Mouse (Mus musculus) cerebellum, postnatal 10 days (tissue): ENCODE measurements around the gene Acrbp.

ENCODE experiments used
- DNase-seq, 2 experiments: peaks; one replicate each; pipeline ENCODE4 v3.0.0; 2021; ENCODE audit warnings: mixed read lengths in 2 of 2

Acrbp gene

DNA sequence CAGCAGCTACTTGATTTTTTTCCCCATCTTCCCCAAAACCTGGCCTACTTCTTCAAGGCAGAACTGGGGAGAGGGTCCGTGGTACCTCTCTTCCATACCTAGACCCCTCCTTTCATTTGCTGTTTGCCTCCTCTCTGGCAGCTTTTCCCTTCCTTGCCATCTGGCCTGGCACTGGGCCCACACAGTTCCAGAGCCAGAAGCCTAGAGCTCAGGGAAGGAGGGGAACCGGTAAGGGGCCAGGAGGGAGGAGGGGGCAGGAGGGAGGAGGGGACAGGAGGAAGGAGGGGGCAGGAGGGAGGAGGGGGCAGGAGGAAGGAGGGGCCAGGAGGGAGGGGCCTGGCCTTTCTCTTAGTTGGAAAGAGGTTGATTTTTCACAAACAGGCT, 22.4 kb downstream of the Acrbp start:
- peak; percentile 99 for DNase-seq

DNA sequence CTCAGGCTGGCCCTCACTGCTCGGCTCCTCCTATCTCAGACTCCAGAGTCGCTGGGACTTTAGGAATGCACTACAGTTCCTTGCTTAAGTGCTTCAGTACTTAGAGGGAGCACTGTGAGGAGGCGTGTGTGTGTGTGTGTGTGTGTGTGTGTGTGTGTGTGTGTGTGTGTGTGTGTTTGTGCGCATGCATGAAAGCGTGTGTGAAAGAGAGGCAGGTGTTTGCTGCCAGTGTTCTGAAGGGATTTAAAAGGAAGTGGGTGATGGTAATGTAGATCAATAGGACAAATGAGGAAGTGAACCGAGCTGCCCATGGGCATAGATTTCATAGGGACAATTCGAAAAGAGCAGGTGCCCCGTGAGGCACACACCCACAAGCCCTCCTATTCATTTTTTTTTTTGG, 24.3 kb downstream of the Acrbp start:
- DNase-seq = no peak

DNA sequence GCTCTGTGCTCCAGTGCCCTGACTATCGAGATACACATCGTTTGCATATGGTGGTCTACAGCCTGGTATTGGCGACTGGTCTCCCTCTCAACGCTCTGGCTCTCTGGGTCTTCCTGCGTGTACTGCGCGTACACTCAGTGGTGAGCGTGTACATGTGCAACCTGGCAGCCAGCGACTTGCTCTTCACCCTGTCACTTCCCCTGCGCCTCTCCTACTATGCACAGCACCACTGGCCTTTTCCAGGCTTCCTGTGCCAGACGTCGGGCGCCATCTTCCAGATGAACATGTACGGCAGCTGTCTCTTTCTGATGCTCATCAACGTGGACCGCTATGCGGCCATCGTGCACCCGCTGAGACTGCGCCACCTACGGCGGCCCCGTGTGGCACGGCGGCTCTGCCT, 31.9 kb downstream of the Acrbp start:
- DNase-seq = no peak

DNA sequence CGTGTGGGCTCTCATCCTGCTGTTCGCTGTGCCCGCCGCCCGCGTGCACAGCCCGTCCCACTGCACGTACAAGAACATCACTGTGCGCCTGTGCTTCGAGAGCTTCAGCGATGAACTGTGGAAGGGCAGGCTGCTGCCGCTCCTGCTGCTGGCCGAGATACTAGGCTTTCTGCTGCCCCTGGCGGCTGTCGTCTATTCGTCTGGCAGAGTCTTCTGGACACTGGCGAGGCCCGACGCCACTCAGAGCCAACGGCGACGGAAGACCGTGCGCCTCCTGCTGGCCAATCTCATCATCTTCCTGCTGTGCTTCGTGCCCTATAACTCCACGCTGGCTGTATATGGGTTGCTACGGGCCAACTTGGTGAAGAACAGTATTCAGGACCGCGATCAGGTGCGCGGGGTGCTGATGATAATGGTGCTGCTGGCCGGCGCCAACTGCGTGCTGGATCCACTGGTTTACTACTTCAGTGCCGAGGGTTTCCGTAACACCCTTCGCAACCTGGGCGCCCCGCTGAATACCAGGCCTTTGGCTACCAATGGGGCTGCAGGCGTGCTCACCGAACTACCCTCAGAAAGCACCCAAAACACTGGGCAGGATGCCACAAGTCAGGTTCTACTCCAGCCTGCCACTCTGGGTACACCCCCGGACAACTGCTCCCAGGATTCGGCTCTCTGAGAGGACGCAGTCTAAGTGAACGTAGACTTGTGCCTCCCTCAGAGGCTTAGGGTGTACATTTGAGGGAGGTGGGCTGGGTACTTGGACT, 32.5 kb downstream of the Acrbp start:
- peak; percentile 97 to 98 for DNase-seq

DNA sequence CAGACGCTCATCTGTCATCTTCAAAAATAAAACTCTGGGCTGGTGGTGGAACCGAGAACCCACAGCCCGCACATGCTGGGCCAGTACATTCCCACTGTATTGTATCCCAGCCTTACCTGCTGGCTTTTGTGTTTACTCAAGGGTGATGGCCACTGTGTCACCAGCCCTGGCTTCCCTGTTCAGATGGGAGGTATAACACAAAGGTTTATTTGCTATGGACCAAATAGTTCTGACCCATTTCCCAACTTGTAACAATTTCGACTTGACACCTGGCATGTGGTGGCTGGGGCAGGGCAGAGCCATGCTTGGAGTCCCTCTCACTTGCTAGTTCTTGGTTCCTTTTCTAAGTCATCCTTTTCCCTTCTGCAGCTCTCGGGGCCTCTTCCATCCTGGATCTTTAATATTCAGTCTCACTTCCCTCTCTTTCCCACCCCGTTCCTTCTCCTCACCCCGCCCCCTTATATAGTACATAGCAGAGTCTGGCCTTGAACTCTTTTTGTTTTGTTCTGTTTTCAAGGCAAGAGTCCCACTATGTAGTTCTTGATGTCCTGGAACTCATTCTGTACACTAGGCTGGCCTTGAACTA, 33.4 kb downstream of the Acrbp start:
- DNase-seq = no peak

DNA sequence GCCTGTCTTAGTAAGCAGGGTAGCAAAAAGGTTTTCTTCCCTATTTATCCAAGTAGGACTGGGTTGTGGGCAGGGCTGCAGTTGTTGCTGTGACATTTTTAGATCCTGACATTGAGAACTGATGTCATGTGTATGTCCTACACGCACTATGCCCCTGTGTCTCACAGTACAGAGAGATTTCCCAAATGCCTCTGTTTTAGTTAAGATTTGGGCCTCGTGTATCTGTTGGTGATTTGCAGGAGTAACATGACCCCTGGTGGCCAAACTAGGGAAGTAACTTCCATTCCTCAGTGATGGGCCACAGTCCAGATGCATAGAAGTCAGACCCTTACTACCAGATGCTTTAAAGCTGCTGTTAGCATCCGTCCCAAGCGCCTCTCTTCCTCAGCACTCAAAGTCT, 34.9 kb downstream of the Acrbp start:
- DNase-seq = peak; percentile 82 to 87

DNA sequence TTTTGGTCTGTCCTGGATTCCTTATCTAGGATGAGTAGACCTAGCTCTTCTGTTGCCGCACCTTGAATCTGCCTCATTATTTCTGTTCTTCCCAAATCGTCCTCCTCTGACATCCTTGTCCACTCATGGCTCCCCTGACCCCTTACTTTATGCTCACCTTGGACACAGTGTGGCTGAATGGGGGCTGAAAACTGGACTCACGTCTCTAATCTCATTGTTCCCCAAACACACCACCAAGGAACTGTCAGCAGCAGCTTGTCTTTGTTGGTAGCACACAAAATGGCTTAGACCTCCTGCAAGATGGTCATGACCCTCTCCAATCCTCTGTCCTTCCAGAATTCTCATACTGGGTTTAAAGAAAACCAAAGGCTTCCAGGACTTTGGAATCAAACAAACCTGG, 38.4 kb downstream of the Acrbp start:
- DNase-seq = no peak

DNA sequence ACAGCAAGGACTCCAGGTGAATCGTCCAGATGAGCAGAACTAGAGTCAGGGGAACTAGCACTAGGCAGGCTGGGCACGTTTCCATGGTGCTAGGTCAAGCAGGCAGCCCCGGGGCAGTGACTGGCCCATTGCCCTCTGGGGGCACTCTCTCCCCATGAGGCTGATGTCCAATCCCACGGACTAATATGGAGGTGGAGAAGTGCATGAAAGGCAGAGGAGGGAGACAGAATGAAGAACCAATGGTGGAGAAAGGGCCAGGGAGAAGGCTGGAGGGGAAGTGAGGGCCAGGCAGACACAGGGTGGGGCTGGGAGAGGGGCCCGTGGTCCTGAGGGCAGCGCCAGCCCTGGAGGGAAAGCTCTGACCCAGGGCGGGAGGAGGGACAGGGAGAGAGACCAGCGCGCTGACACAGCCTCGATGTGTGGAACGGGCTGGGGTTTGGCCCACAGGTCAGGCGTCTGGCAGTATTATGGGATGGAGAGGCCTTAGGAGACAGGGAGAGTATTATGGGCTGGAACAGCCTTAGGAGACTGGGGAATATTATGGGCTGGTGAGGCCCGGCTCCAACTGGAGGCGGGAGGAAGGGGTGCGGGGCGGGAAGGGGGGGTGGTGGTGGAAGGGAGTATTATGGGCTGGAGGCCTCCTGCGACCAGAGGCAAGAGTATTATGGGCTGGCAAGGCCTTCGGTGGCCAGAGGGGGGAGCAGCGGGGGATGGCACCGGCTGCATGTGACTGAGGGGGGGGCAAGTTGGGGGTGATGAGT, 39.3 kb downstream of the Acrbp start:
- DNase-seq = peak; percentile 94 to 95

DNA sequence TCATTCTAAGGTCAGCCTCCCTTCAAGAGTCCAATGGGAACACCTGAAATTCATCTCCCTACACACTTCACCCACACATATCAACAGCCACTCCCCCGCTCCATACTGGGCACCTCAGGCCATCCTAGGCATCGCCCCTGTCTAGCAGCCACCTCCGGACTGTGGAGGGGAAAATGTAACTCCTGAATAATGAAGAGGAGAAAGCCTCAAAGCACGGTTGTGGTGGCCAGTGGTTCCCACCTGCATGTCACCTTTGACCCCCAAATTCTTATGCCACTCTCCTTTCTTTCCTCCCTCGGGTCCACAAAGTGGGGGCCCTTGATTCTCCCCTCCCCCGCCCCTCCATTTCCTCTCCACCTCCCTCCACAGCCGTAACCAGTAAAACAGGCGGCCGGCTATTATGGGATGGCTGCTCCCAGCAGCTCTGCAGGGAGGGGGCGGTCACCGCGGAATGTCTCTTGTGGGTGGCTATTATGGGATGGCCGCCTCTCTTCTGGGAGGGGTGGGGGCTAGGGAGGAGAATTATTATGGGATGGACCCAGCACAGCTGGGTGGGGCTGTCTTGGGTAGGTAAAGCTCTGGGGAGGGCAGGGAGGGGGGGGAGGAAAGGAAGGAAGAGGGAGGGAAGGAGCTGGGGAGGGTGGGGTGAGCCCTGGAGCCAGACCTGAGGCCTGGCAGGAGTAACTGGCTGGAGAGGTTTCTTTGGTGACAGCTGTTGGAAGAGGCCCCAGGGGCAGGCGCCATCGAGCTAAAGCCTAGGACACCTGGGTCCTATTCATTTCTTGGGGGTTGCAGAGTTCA, 40.2 kb downstream of the Acrbp start:
- DNase-seq = peak; percentile 84 to 90

DNA sequence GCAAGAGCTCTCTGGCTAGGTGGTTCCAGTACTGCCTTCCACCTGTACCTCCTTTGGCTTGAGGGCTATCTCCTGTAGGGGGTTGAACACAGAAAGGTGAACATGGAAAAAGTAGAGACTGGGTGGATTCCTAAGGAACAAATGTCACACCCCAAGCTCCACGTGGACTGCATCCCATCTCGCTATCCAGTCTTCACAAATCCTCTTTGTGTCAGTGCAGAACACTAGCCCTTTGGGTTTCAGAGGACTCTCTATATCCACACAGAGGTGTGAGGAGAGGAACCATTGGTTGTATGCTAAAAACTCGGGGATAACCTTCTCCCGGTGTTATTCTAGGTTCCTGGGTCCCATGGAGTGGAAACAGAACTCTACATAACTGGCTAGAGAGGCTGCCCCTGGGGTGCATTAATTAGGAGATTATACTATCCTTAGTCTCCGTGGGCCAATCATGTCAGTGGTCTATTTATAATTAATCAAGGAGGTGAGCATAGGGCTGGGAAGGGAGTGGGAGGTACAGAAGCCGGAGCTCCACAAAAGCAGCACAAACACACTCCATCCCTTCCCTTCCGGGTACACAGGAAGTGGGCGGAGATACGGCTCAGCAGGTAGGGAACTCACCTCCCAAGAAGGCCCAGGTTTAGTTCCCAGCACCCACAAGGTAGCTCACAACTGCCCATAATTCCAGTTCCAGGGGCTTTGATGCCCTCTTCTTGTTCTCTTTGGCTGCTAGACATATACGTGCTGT, 41.0 kb downstream of the Acrbp start:
- no peak for DNase-seq

DNA sequence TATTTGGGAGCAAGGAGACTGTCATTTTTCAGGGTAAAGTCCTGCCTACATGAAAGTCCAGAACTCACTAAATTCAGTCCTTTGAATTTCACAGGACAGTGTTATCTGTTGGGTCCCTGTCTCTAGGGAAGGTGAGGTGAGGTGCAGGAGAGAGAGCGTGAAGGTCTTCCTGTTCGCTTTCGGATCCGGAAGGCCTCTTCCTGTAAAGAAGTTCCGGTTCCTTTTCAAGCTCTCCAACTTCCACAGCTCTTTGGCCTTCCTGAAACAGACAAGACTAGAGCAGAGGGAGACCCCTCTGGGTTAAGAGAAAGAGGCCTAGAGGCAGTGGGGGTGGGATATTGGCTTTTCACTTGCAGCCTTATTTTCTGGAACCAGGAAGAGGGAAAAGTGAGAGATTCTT, 42.9 kb downstream of the Acrbp start:
- DNase-seq = no peak

DNA sequence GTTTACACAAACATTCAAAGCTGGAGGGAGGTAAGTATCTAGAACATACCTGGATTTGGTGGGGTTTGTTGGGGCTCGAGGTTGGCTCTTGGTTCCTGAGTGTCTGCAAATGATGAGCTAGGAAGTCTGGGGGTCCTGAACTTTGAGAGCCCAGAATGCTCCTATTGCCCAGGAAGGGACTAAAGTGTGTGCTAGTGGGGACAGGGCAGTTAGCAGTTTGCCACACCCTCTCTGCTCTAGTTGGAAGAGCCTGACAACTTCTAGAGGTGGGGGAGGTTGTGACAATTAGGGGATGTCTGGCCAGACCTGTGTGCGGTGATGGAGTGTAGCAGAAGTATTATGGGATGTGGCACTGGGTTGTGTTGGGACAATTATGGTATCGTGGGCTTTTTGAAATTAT, 45.4 kb downstream of the Acrbp start:
- DNase-seq = no peak

DNA sequence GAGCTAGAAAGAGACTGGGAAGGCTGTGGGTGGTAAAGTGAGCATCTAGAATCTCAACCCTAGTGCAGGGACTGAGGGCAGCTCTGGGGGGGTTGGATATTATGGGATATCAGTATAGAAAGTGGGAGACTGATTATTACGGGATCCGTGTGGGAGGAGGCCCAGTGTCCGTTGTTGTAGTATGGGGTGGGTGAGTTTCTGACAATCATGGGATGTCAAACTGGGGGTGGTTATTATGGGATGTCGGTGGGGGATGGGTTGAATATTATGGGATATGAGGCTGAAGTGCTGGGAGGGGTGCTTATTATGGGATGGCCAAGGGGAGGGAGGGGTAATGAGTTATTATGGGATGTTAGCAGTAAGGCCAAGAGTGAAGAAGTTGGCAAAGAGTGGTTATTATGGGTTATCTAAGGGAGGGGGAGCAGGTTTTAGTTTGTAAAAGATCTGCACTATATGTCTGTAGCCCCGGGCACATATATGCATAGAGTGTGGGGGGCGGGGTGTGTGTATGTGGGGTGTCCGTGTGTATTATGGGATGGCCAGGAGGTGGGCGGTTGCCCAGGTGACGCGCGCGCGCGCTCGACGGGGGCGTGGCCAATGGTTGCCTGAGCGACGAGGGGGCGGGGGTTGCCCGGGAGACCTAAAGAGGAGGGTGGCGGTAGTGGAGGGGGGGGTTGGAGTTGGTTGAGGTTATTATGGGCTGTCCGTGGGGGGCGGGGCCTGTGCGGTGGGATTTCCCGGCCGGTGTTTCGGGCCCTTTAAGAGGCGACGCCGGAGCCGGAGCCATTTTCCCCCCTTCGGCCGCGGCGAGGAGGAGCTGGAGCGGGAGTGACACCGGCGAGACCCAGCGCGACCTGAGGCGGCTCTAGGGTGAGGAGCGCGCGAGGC, 46.1 kb downstream of the Acrbp start, which contains the start of gene Chd4:
Gene Chd4 (plus strand): TSS at position 591 of the 888 bp plus-strand sequence.
- DNase-seq = peak; percentile 100

DNA sequence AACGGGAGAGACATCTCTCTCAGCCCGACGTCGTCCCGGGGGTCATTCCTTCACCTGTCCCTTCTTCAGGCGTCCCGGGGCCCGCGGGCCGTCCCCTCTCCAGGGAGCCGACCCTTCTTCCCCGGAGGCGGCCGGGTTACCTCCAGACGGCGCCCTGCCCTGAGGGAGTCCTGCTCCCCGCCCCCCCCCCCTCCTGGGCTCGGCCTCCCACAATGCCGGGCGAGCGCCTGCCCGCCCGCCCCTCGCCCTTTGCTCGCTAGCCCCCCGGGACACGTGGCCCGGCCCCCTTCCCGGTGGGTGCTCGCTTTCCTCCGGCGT, 46.7 kb downstream of the Acrbp start:
- DNase-seq = no peak

DNA sequence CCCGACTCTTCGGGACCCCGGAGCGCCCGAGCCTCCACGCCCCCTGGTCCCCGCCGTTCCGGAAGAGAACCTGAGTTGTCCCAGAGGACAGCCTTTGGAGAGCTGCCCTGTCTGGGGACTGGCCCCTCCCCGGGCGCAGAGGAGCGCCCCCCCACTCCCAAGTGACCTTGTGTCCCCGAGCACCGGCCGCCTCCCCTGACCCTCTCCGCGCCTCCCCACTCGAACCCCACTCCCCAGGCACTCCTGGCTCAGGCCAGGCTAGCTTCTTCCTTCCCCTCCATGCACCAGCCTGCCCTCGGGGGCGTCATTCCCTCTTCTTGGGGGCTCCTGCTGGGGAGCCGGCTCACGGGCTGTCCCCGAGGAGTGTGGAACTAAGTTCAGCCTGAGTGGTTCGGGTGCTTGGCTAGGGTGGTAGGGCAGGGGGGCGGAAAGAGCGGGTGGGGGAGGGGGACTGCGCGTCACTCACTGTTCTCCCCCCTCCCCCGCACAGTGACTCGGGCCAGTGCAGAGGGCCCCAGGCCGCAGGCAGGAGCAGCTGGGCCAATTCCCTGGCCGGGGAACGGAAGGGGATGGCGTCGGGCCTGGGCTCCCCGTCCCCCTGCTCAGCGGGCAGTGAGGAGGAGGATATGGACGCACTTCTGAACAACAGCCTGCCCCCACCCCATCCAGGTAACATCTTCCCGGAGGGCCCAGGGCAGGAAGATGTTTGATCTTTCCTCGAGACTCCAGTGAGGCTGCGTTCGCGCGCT, 47.3 kb downstream of the Acrbp start:
- DNase-seq = peak; percentile 87

DNA sequence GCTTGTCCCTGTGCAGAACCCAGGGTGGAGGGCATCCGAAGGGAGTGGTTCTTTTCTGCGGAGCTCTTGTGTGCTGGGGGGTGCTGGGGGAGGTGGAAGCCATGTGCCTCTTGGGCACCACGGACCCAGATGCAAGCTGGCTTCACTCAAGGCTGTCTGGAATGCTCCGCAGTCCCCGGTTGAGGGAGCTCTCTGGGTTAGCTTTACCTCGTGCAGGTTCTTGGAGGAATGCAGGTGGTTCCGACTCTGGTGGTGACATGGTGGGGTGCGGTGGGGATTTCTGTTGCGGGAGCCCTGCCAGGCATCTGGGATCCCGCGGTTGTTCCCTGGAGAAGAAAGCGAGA, 47.8 kb downstream of the Acrbp start:
- no peak for DNase-seq

DNA sequence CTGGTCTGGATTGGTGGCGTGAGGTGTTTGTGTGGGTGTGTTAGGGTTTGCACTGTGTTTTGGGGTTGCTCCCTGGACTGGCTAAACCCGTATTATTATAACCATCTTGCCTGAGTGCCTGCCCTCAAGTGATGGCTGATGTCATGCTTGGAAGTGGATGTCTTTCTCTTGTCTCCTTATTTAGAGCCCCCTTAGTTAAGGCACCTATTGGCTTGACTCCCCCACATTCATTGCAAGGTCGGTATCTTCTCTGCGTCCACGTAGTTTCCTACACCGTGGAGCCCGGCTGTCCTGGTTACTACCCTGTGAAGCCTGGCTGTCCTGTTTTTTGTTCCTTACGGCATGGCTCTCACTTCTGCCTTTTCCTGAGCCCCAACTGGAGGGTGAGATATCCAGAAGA, 48.5 kb downstream of the Acrbp start:
- no peak for DNase-seq

DNA sequence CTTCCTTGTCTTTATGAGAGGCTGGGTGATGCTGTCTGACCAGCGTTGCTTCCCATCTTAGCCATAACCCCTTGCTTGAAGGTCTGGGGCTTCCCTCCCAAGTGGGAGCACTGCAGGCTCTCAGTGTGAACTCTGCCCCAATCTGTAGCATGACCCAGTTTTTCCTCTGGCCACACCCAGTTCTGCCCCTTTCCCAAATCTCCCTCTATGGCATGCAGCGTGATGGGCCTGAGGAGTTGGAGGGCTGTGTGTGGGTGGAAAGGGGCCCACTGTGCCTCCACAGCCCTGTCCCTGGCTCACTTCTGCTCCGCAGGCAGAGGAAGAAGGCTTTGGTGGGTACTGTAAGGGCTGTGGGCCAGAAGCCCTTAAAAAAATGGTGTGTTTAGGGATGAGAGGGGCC, 49.0 kb downstream of the Acrbp start:
- no peak for DNase-seq

DNA sequence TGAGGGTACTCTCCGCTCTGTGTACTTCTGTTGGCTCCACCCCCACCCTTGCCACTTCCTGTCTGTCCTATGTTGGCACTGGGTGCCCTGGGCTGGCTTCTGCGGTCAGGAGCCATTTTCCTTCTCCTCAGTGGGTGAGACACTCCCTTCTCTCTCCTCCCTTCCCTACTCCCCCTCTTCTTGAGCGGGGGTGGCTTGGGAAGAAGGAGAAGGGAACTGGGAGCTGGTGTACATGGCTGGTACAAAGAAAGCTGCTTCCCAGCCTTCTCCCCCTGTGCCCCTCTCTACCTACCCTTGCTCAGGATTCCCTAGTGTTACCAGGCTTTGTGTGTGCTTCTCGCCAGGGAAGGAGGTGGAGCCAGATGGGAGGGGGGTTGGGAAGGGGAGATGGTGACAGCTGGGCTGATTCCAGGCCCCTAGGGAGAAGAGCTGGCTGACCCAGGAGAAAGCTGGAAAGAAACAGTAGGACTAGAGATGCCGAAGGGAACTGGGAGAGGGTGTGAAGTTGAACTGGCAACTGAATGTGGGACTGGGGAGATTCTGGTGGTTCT, 50.0 kb downstream of the Acrbp start:
- peak; percentile 82 to 85 for DNase-seq

DNA sequence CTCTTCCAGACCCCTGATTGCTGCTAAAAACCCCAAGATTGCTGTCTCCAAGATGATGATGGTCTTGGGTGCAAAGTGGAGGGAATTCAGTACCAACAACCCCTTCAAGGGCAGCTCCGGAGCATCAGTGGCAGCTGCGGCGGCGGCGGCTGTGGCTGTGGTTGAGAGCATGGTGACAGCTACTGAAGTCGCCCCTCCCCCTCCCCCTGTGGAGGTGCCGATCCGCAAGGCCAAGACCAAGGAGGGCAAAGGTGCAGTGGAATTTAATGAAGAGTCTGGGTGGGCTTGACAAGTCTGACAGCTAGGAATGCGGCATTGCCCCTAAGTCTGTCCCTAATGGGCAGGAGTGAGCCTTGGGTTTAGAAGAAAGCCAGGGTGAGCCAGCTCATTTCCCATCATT, 52.0 kb downstream of the Acrbp start:
- no peak for DNase-seq

DNA sequence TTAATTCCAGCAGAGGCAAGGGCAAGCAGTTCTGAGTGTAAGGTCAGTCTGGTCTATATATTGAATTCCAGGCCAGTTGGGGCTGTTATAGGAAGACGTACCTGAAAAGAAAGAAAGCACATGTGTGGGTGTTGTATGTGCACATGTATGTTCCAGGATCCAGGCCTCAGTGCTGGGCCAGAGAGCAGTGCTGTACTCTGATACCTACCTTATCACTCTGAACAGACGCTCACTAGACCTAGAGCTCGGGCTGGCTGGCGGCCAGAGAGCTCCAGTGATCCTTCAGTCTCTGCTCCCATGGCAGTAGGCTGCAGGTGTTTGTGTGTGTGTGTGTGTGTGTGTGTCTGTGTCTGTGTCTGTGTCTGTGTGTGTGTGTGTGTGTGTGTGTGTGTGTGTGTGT, 54.7 kb downstream of the Acrbp start:
- DNase-seq = no peak
